Mouse (Mus musculus) layer of hippocampus, adult 9-10 months (tissue): ENCODE measurements around the gene Fam173a.

Experiments
- DNase-seq: peaks from one replicate; pipeline ENCODE4 v3.0.0; 2022; ENCODE audit warnings: low spot score

Fam173a gene

GRCm38 (mm10) chr17:25796951-25797369, 4.3 kb upstream of the Fam173a start, which contains the start of gene Metrn:
Gene Metrn, minus strand, starts transcription at chr17:25797136.
- DNase-seq = no peak

DNA sequence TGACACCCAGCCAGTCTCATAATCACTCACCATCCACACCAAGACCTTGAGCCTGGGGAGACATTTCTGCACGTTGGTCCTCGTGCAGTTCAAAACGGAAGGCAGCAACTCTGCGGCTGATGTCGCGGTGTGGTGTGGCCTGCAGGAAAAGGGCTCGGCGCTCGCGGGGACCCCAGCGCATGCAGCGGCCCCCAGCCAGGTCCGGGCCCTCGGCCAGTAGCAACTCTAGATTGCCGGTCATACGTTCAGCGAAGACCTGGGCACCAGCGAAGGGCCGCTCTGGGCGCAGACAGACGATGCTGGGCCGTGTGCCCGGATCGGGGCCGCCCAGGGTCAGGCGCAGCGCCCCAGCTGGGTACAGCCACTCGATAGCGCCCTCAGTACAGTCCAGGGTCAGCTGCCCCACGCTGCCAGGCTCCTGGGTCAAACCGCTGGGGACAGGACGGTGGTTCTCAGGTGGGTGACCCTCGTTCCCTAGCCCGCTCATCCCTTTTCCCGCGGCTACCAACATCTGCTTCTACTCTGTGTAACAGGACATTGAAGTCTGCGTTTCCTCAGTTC, 3.6 kb upstream of the Fam173a start:
- no peak for DNase-seq

GRCm38 (mm10) chr17:25795609-25796092, 3.0 kb upstream of the Fam173a start, which contains the start of gene AC134908.4:
Gene AC134908.4, minus strand, starts transcription at chr17:25795659.
- no peak for DNase-seq

- DNase-seq = no peak
These were observed 2.3 kb upstream of the Fam173a start for GRCm38 (mm10) chr17:25794998-25795397.

- DNase-seq = no peak
These were observed 1.5 kb upstream of the Fam173a start for GRCm38 (mm10) chr17:25794197-25794596.

GRCm38 (mm10) chr17:25791843-25792527, 716 bp downstream of the Fam173a start:
- no peak for DNase-seq

GRCm38 (mm10) chr17:25791320-25791842, 1.3 kb downstream of the Fam173a start:
- no peak for DNase-seq

DNA sequence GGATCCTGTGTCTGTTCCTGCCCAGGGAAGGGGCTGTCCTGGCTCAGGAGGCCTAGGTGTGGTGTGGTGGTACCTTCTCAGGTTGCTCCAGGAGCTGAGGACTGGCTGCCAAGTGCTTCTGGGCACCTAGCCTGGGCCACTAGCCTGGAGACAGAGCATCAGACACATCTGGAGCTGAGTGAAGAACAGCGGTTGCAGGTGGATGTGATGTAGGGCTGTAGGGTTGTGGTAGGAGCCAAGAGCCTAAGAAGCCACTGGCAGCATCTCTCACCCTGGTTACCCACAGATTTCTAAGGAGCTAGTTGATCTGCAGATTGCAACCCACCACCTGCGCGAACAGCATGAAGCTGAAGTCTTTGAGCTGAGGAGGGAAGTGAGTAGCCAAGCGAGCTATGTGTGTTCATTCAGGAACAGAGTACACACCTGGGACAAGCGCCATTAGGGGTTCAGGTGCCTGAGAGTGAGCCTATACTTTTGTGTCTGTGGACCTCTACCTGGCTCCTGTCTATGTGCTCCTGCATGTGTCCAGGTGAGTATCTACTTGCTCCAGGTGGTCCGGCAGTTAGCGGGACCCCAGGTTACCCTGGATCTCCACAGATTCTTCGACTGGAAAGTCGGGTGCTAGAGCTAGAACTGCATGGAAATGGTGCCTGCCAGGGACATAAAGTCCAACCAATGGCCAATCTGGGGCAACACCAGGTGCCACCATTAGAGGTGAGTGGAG, 5.8 kb downstream of the Fam173a start:
- DNase-seq = no peak

DNA sequence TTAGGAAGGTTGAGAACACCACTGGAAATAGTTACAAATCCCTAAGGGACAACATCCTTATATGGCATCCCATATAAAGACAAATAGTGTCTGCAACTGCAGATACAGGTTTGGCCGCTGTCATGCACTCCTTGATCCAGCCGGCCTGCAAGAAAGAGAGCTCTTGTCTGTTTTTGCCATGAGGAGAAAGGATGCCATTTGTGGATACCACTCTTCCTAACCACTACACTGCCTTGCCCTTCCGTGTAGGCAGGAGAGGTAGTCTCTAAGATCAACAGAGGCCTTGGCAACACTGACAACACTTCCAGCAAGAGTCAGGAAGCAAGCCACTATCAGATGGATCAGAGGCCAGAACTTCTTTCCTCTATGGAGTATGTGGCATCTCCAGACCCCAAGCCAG, 6.4 kb downstream of the Fam173a start, which contains the start of gene Ccdc78:
Gene Ccdc78, plus strand, starts transcription at position 301 of the 400 bp plus-strand sequence.
- DNase-seq = no peak

DNA sequence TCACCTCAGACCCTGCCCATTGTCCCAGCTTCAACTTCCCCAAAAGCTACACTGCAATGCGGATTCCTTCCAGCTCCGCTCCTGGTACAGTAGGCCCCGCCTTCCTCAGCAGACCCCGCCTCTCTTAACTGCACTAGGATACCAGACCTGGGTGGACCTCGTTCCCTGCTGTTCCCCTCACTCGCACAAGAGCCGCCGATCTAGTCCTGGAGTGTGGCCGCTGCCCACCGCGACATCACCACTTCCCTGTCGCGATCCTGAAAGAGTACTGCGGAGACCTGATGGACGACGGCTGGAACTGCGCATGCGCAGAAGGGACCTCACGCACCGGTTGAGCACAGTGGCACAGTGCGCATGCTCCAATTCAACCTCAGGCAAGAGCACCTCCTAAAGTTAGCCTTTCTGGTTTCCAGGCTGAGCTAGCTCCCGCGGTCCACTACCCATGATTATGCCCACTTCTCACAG, 7.4 kb downstream of the Fam173a start, which contains the start of gene Haghl:
Gene Haghl, minus strand, starts transcription at position 393 of the 465 bp plus-strand sequence.
- peak; percentile 98 for DNase-seq

- DNase-seq = no peak
These were observed 8.7 kb downstream of the Fam173a start for GRCm38 (mm10) chr17:25783861-25784574.

DNA sequence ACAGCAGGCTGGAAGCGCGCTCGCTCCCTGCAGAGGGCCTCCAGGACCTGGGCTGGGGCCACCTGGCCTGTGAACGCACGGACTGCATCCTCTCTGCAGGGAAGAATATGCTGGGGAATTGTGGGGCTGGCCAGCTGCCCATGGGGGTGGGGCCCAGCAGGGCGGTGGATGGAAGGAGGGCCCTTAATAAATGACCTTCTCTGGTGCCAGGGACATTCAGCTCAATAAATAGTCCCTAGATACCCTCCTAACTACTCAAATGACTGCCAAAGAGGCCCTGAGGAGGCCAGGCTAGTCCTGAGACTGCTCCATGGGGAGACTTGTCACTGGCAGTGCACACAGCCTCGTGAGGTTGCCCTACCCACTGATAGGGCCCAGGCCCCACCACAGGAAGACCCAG, 9.6 kb downstream of the Fam173a start:
- no peak for DNase-seq

DNA sequence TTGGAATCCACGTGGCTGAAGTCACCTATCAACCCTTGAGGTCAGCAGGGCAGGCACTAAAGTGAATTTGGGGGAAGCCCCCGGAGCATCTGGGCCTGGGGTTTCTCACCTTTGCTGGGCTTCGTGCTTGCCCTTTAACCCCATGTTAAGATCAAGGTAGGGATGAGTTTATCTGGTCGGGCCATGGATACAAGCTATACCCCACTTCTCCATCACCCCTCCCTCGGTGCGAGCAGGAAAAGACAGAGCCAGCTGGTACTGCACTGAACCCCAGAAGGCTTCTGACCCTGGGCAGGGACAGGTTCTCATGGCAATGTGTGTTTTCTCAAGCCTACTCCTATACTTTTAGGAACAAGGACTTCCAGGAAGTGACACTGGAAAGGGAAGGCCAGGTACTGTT, 11.4 kb downstream of the Fam173a start:
- no peak for DNase-seq

- no peak for DNase-seq
These were observed 14.8 kb downstream of the Fam173a start for GRCm38 (mm10) chr17:25777948-25778347.

- no peak for DNase-seq
These were observed 17.2 kb downstream of the Fam173a start for GRCm38 (mm10) chr17:25775318-25776062.

- DNase-seq = peak; percentile 97
These were observed 19.1 kb downstream of the Fam173a start, which contains the start of gene Narfl for GRCm38 (mm10) chr17:25773549-25774120. Gene Narfl, plus strand, starts transcription at chr17:25773776.

DNA sequence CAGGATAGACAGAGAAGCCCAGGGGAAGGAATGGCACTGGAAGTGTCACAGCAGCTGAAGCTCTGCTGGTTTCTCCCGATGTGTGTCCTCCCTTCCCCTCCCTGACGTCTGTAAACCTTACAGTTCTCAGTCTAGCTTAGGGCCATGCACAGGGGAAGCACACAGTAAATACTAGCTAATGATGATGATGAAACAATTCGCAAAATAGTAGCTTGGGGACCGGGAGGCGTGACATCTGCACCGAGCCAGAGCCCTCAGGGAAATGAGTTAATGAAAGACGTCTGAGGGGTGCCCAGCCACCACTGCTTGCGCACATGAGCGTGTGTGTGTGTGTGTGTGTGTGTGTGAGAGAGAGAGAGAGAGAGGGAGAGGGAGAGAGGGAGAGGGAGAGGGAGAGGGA, 23.4 kb downstream of the Fam173a start:
- DNase-seq = no peak

- DNase-seq = no peak
These were observed 26.8 kb downstream of the Fam173a start for GRCm38 (mm10) chr17:25765886-25766285.

- DNase-seq = no peak
These were observed 30.1 kb downstream of the Fam173a start for GRCm38 (mm10) chr17:25762591-25762990.

GRCm38 (mm10) chr17:25761561-25761970, 31.1 kb downstream of the Fam173a start:
- DNase-seq = peak; percentile 42
